Comparison of ENCODE assay signal across 10 mouse cellular contexts in genomic region chrX:73774168-73774760, GRCm38 (mm10). TPM values are rescaled to one million over a fixed set of nuclear protein-coding genes. Genes with fewer than 3 reads are reported as not detected.
A peak's percentile ranks its signal among the peaks of the same experiment; 100 is the strongest.
DNase-seq lines count a peak whose midpoint lies in the region; ATAC-seq and TF ChIP-seq lines count a peak whose summit lies in the region.
"Had no signal": no experiment of that assay in that cellular context is flagged by ENCODE, and none has a peak within 500 bp of the region (broad histone marks: within the 10 kb centered on the region; RNA-seq: fewer than 3 reads in every experiment).

Gene Srpk3 (plus strand): TSS chrX:73774405.

- 0 out of 2 replicates have a peak, but pooled peaks have one; percentile 14 for ATAC-seq in forebrain, postnatal 0 days
- ATAC-seq in hindbrain, embryonic 15.5 days (ENCODE audit: low FRiP score, low read depth): peak; percentile 19; the same call in 1 of the 2 replicates

- 65% methylated on average over 9 of the region's 9 CpGs for WGBS in forebrain, postnatal 0 days
- WGBS in forebrain, embryonic 10.5 days: 72% methylated on average over 9 of the region's 9 CpGs
- WGBS in hindbrain, embryonic 15.5 days: 50% methylated on average over 9 of the region's 9 CpGs
- 32% methylated on average over 9 of the region's 9 CpGs for WGBS in spleen, adult 2 months

- no peak for DNase-seq in forebrain, postnatal 0 days
- no peak for DNase-seq in forebrain, embryonic 10.5 days (ENCODE audit: extremely low spot score, low spot score)
- DNase-seq in right cerebral cortex, postnatal 25 days: peak; percentile 44
- DNase-seq in right cerebral cortex, postnatal 4 days: no peak
- peak in 1 of 2 experiments; percentile 62 for DNase-seq in spleen, adult 2 months (ENCODE audit: low read depth in 1 of 2, low spot score in 2 of 2)
- DNase-seq in adrenal gland, adult (ENCODE audit: inconsistent age in 2 of 2, low spot score in 1 of 2): no peak
- DNase-seq in adrenal gland, postnatal 10 days: no peak

- no peaks in the 10 kb centered on the region for H3K27me3 ChIP-seq in forebrain, postnatal 0 days (ENCODE audit: insufficient read depth, low read length)
- H3K27me3 ChIP-seq in forebrain, embryonic 10.5 days (ENCODE audit: poor library complexity, severe bottlenecking): peaks cover 15% of the 10 kb centered on the region; the same call in 1 of the 2 replicates
- H3K27me3 ChIP-seq in hindbrain, embryonic 15.5 days: no peaks in the 10 kb centered on the region
- no peaks in the 10 kb centered on the region for H3K27me3 ChIP-seq in spleen, adult 2 months (ENCODE audit: control insufficient read depth, insufficient read depth, low read length)
- H3K27me3 ChIP-seq: embryonic facial prominence, embryonic 12.5 days; lung, embryonic 15.5 days had no signal

- no peak within 1 kb of the TSS for H3K9ac ChIP-seq in forebrain, postnatal 0 days
- no peak within 1 kb of the TSS for H3K9ac ChIP-seq in hindbrain, embryonic 15.5 days
- H3K9ac ChIP-seq: embryonic facial prominence, embryonic 12.5 days; lung, embryonic 15.5 days had no signal

- no peak within 1 kb of the TSS for H3K4me2 ChIP-seq in forebrain, postnatal 0 days (ENCODE audit: low read depth)
- no peak within 1 kb of the TSS for H3K4me2 ChIP-seq in hindbrain, embryonic 15.5 days
- H3K4me2 ChIP-seq: embryonic facial prominence, embryonic 12.5 days; lung, embryonic 15.5 days had no signal

- H3K27ac ChIP-seq in forebrain, postnatal 0 days (ENCODE audit: low read depth, low read length): no peak within 1 kb of the TSS
- H3K27ac ChIP-seq in forebrain, embryonic 10.5 days: no peak within 1 kb of the TSS
- H3K27ac ChIP-seq in hindbrain, embryonic 15.5 days (replicated peaks): no peak within 1 kb of the TSS
- peak within 1 kb of the TSS; percentile 70 for H3K27ac ChIP-seq in spleen, adult 2 months (ENCODE audit: insufficient read depth, low read length)
- H3K27ac ChIP-seq: embryonic facial prominence, embryonic 12.5 days; lung, embryonic 15.5 days had no signal

- 0 out of 2 replicates have a peak, but pooled peaks have one; percentile 11 for TF ChIP-seq POLR2A in spleen, adult 2 months (IDR thresholded peaks at IDR 0.05; ENCODE audit: low read depth, low read length)

- H3K4me3 ChIP-seq in forebrain, postnatal 0 days (ENCODE audit: low read depth, low read length): no peak within 1 kb of the TSS
- H3K4me3 ChIP-seq in forebrain, embryonic 10.5 days: no peak within 1 kb of the TSS
- H3K4me3 ChIP-seq in hindbrain, embryonic 15.5 days: no peak within 1 kb of the TSS
- peak within 1 kb of the TSS; percentile 52 for H3K4me3 ChIP-seq in spleen, adult 2 months (ENCODE audit: extremely low read depth, insufficient read depth, insufficient read length)
- H3K4me3 ChIP-seq: embryonic facial prominence, embryonic 12.5 days; lung, embryonic 15.5 days had no signal

- no peaks in the 10 kb centered on the region for H3K9me3 ChIP-seq in forebrain, postnatal 0 days (ENCODE audit: low read length)
- H3K9me3 ChIP-seq in forebrain, embryonic 10.5 days: no peaks in the 10 kb centered on the region
- H3K9me3 ChIP-seq in hindbrain, embryonic 15.5 days: no peaks in the 10 kb centered on the region
- H3K9me3 ChIP-seq: embryonic facial prominence, embryonic 12.5 days; lung, embryonic 15.5 days had no signal

- no peaks in the 10 kb centered on the region for H3K4me1 ChIP-seq in forebrain, postnatal 0 days (ENCODE audit: insufficient read depth)
- peaks cover 5% of the 10 kb centered on the region; the same call in 1 of the 2 replicates for H3K4me1 ChIP-seq in forebrain, embryonic 10.5 days
- H3K4me1 ChIP-seq in hindbrain, embryonic 15.5 days (replicated peaks): no peaks in the 10 kb centered on the region
- peaks cover 7% of the 10 kb centered on the region; the same call in 1 of the 2 replicates for H3K4me1 ChIP-seq in spleen, adult 2 months (ENCODE audit: control insufficient read depth, insufficient read depth, insufficient read length)
- H3K4me1 ChIP-seq: embryonic facial prominence, embryonic 12.5 days had no signal

- H3K36me3 ChIP-seq in forebrain, postnatal 0 days (ENCODE audit: insufficient read depth): peaks cover 4% of the 10 kb centered on the region; the same call in 1 of the 2 replicates
- peaks cover 35% of the 10 kb centered on the region for H3K36me3 ChIP-seq in forebrain, embryonic 10.5 days (replicated peaks)
- H3K36me3 ChIP-seq in hindbrain, embryonic 15.5 days: peaks cover 2% of the 10 kb centered on the region; the same call in 1 of the 2 replicates
- H3K36me3 ChIP-seq in spleen, adult 2 months (ENCODE audit: control insufficient read depth, insufficient read depth, low read length): peaks cover 9% of the 10 kb centered on the region

- TF ChIP-seq CTCF in forebrain, postnatal 0 days (IDR thresholded peaks at IDR 0.05; ENCODE audit: low read depth): no peak
- TF ChIP-seq CTCF in spleen, adult 2 months (IDR thresholded peaks at IDR 0.05; ENCODE audit: extremely low read depth, insufficient read depth, insufficient read length, insufficient replicate concordance): no peak

RNA-seq across cellular contexts. Expression of gene Srpk3, which starts in this region (rescaled TPM):
- total RNA-seq in forebrain, postnatal 0 days (2014; rRNA removed): 0.14 and 0.62 TPM in 2 replicates
- 0.91 and 0.99 TPM in 2 replicates for polyA plus RNA-seq in forebrain, postnatal 0 days (2015; fragmentation: Nextera tagmentation; extraction: Ambion mirVana)
- polyA plus RNA-seq in forebrain, embryonic 10.5 days (2016; fragmentation: Nextera tagmentation; extraction: Ambion mirVana): 0.97 and 1.2 TPM in 2 replicates
- 1.4 and 1.9 TPM in 2 replicates for polyA plus RNA-seq in hindbrain, embryonic 15.5 days (2015; fragmentation: Nextera tagmentation; extraction: Ambion mirVana)
- 109 and 119 TPM in 2 replicates for polyA plus RNA-seq in spleen, adult 2 months (2012; rRNA removed)
- 1 to 10 TPM; 2.7 to 7.8 TPM for total RNA-seq in adrenal gland, postnatal 10 days (2021)

Comparison
In these comparisons a context has a peak if more than half of its experiments do, and no peak if none do; other contexts are left out.
1. RNA of gene Srpk3 (polyA plus RNA-seq): 109 to 119 TPM in spleen, adult 2 months; 1.4 to 1.9 TPM in hindbrain, embryonic 15.5 days, 0.97 to 1.2 TPM in forebrain, embryonic 10.5 days and 0.91 to 0.99 TPM in forebrain, postnatal 0 days; every median in the first group is over 10 times any median in the second.
2. Peak in ATAC-seq in forebrain, postnatal 0 days; RNA of the gene not detected or under 1 TPM.